In the genomic region with DNA sequence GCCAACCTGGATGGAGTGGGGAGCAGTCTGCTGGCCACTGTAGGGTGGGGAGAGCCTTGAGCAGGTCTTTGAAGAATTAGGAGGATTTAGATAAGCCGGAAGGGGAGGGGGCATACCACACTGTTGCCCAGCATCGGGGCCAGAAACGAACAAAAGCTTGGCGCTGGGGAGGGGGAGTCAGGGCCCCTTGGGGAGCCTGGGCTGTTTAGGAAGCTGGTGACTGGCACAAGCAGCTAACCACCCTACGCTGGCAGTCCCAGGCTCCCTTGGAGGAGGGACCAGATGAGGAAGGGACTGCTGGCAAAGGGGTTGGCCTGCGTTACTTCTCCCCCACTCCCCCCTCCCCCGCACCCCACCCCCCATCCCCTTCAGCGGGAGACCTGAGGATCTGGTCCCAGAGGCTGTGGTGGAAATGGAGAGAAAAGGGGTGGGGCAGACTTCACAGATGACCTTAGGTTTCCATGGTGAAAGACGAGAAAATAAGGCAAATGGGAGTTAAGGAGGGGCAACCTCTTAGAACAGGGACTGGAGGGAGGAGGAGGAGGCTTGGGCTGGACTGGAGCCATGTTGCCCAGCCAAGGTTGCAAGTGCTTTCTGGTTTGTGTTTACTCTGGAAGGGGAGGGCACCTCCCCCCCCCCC, we compare ENCODE assay signal across 8 mouse cellular contexts. TPM values are rescaled to one million over a fixed set of nuclear protein-coding genes. Genes with fewer than 3 reads are reported as not detected.
A peak's percentile ranks its signal among the peaks of the same experiment; 100 is the strongest.
DNase-seq lines count a peak whose midpoint lies in the region; ATAC-seq and TF ChIP-seq lines count a peak whose summit lies in the region.

No protein-coding gene starts in this region.

- H3K4me1 ChIP-seq in heart, postnatal 0 days (ENCODE audit: control insufficient read depth, insufficient read depth), result peaks cover 63% of the 10 kb centered on the region
- H3K4me1 ChIP-seq in limb, embryonic 10.5 days, result peaks cover 79% of the 10 kb centered on the region
- H3K4me1 ChIP-seq in midbrain, embryonic 11.5 days (ENCODE audit: control insufficient read depth, insufficient read depth, low read length), result peaks cover 51% of the 10 kb centered on the region

- 28% methylated on average over 8 of the region's 9 CpGs for WGBS in heart, postnatal 0 days
- WGBS in limb, embryonic 10.5 days, result 2% methylated on average over 9 of the region's 9 CpGs
- WGBS in midbrain, embryonic 11.5 days, result 0% methylated on average over 9 of the region's 9 CpGs

- DNase-seq in heart, adult 11 months, result peak; percentile 97
- DNase-seq in heart, adult 8-10 months (ENCODE audit: low spot score), result no peak
- DNase-seq in embryo, embryonic 10 days (ENCODE audit: low spot score), result peak; percentile 88
- peak; percentile 61 for DNase-seq in heart, postnatal 0 days (ENCODE audit: low spot score)
- peak; percentile 68 for DNase-seq in limb, embryonic 10.5 days (ENCODE audit: low spot score)
- peak; percentile 93 for DNase-seq in midbrain, embryonic 11.5 days (ENCODE audit: low spot score, missing footprints)
- DNase-seq in frontal cortex, postnatal 14 days (ENCODE audit: low spot score in 2 of 2), result no peak
- DNase-seq in urinary bladder, postnatal 25 days (ENCODE audit: low spot score), result no peak

- peak overlapping the region; percentile 98 for H3K27ac ChIP-seq in heart, postnatal 0 days (ENCODE audit: low read depth)
- H3K27ac ChIP-seq in limb, embryonic 10.5 days, result peak overlapping the region; percentile 87
- H3K27ac ChIP-seq in midbrain, embryonic 11.5 days (ENCODE audit: low read depth, low read length), result peak overlapping the region; percentile 91

- H3K27me3 ChIP-seq in heart, postnatal 0 days (ENCODE audit: control insufficient read depth, insufficient read depth, low read length), result no peaks in the 10 kb centered on the region
- H3K27me3 ChIP-seq in limb, embryonic 10.5 days (ENCODE audit: low read depth, poor library complexity, severe bottlenecking), result no peaks in the 10 kb centered on the region
- H3K27me3 ChIP-seq in midbrain, embryonic 11.5 days (ENCODE audit: control insufficient read depth, insufficient read depth, low read length), result no peaks in the 10 kb centered on the region

- no peak overlapping the region for H3K4me3 ChIP-seq in heart, postnatal 0 days (ENCODE audit: low read depth, low read length)
- peak overlapping the region; percentile 36 for H3K4me3 ChIP-seq in limb, embryonic 10.5 days
- H3K4me3 ChIP-seq in midbrain, embryonic 11.5 days (ENCODE audit: low read depth, low read length), result no peak overlapping the region; the same call in 1 of the 2 replicates

- H3K9ac ChIP-seq in heart, postnatal 0 days (replicated peaks; ENCODE audit: low read depth, low read length), result peak overlapping the region; percentile 56
- peak overlapping the region; percentile 59; the same call in 1 of the 2 replicates for H3K9ac ChIP-seq in midbrain, embryonic 11.5 days (ENCODE audit: low read length)

- peak; percentile 18 for ATAC-seq in heart, postnatal 0 days (ENCODE audit: insufficient read depth, low read depth)
- peak; percentile 85 for ATAC-seq in midbrain, embryonic 11.5 days (ENCODE audit: low FRiP score)

- no peaks in the 10 kb centered on the region for H3K36me3 ChIP-seq in heart, postnatal 0 days (replicated peaks; ENCODE audit: control insufficient read depth, insufficient read depth, low read length)
- peaks cover 21% of the 10 kb centered on the region for H3K36me3 ChIP-seq in limb, embryonic 10.5 days
- no peaks in the 10 kb centered on the region for H3K36me3 ChIP-seq in midbrain, embryonic 11.5 days (ENCODE audit: control insufficient read depth, insufficient read depth, low read length)

- TF ChIP-seq EP300 in heart, postnatal 0 days (IDR thresholded peaks at IDR 0.05; ENCODE audit: low read depth), result no peak

- no peak for TF ChIP-seq CTCF in heart, postnatal 0 days (IDR thresholded peaks at IDR 0.05; ENCODE audit: low read depth)

- H3K4me2 ChIP-seq in heart, postnatal 0 days (ENCODE audit: low read depth, low read length), result peak overlapping the region; percentile 59
- peak overlapping the region; percentile 40 for H3K4me2 ChIP-seq in midbrain, embryonic 11.5 days

- no peaks in the 10 kb centered on the region for H3K9me3 ChIP-seq in heart, postnatal 0 days (replicated peaks; ENCODE audit: control insufficient read depth, low read length)
- no peaks in the 10 kb centered on the region for H3K9me3 ChIP-seq in limb, embryonic 10.5 days (replicated peaks)
- no peaks in the 10 kb centered on the region for H3K9me3 ChIP-seq in midbrain, embryonic 11.5 days (ENCODE audit: control insufficient read depth, low read length)

RNA-seq across cellular contexts. Expression of gene Klf3, which starts 7.8 kb away (rescaled TPM):
- 10 to 100 TPM; 35.2 to 51.2 (median 39.9) TPM for total RNA-seq in heart, adult 8-10 months (2022)
- 22.6 and 26.5 TPM in 2 replicates for total RNA-seq in heart, postnatal 0 days (2014; rRNA removed; ENCODE audit: low replicate concordance)
- 33.5 and 37.3 TPM in 2 replicates for polyA plus RNA-seq in heart, postnatal 0 days (2015; fragmentation: Nextera tagmentation; extraction: Ambion mirVana)
- 40.8 and 42.7 TPM in 2 replicates for polyA plus RNA-seq in limb, embryonic 10.5 days (2016; fragmentation: Nextera tagmentation; extraction: Ambion mirVana)
- 34.8 and 37.7 TPM in 2 replicates for polyA plus RNA-seq in midbrain, embryonic 11.5 days (2014; fragmentation: Nextera tagmentation; extraction: Ambion mirVana)

Comparison
In these comparisons a context has a peak if more than half of its experiments do, and no peak if none do; other contexts are left out.
1. DNase-seq: peak in heart, adult 11 months (single experiment), embryo, embryonic 10 days (single experiment), heart, postnatal 0 days (single experiment), limb, embryonic 10.5 days (single experiment) and midbrain, embryonic 11.5 days (single experiment); none in heart, adult 8-10 months (single experiment), frontal cortex, postnatal 14 days (0 of 2) and urinary bladder, postnatal 25 days (single experiment).
2. Peak in every context shown above with its lines, with median percentiles within 50 percentile points of each other: H3K27ac ChIP-seq.